ENCODE assay signal across 13 mouse cellular contexts in the genomic region with DNA sequence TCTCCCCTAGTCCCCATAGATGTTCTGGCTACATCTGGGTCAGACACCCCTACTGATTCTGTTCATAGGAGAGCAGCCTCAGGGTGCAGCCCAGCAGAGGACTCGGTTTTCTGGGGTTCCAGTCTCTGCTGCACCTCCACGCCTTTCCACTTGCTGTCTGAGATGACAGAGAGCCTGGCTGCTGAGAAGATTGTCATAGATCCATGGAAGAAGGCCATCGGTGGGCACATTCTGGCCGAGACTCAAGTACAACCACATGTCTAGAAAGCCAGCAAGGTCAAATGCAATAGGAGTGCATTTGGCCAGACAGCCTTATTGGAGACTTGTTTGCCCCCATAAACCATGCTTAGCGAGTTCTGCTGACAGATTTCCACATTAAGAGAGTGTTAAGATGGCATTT.
"Had no signal": no experiment of that assay in that cellular context is flagged by ENCODE, and none has a peak within 500 bp of the region (broad histone marks: within the 10 kb centered on the region; RNA-seq: fewer than 3 reads in every experiment).

No protein-coding gene starts in this region.

- H3K9me3 ChIP-seq: limb, embryonic 12.5 days; liver, embryonic 13.5 days; lung, embryonic 15.5 days; megakaryocyte, embryonic 14.5 days; midbrain, embryonic 15.5 days; neural tube, embryonic 12.5 days had no signal

- H3K4me2 ChIP-seq: limb, embryonic 12.5 days; liver, embryonic 13.5 days; lung, embryonic 15.5 days; midbrain, embryonic 11.5 days; midbrain, embryonic 15.5 days; neural tube, embryonic 12.5 days had no signal

- H3K27me3 ChIP-seq: limb, embryonic 12.5 days; liver, embryonic 13.5 days; midbrain, embryonic 15.5 days; neural tube, embryonic 12.5 days had no signal

- H3K4me3 ChIP-seq: left cerebral cortex, adult 2 months; limb, embryonic 12.5 days; liver, embryonic 13.5 days; lung, embryonic 15.5 days; megakaryocyte, embryonic 14.5 days; midbrain, embryonic 15.5 days; neural tube, embryonic 12.5 days had no signal

- ATAC-seq: liver, postnatal 0 days had no signal

- H3K9ac ChIP-seq: limb, embryonic 12.5 days; liver, embryonic 13.5 days; liver, postnatal 0 days; lung, embryonic 15.5 days; midbrain, embryonic 15.5 days; neural tube, embryonic 12.5 days had no signal

- H3K27ac ChIP-seq: left cerebral cortex, adult 2 months; limb, embryonic 12.5 days; liver, embryonic 13.5 days; lung, embryonic 15.5 days; macrophage; neural tube, embryonic 12.5 days had no signal

- H3K36me3 ChIP-seq: limb, embryonic 12.5 days; liver, embryonic 13.5 days; lung, embryonic 15.5 days; midbrain, embryonic 15.5 days; neural tube, embryonic 12.5 days had no signal

- DNase-seq: kidney, postnatal 25 days; liver; liver, embryonic 13.5 days; liver, postnatal 0 days; lung, postnatal 14 days had no signal
